Mouse (Mus musculus): ENCODE measurements around the gene Josd2. TPM values are rescaled to one million over a fixed set of nuclear protein-coding genes. Genes with fewer than 3 reads are reported as not detected.

The Josd2 gene
- total and polyA plus RNA-seq, 2 experiments, result 25.5 to 206 TPM

DNA sequence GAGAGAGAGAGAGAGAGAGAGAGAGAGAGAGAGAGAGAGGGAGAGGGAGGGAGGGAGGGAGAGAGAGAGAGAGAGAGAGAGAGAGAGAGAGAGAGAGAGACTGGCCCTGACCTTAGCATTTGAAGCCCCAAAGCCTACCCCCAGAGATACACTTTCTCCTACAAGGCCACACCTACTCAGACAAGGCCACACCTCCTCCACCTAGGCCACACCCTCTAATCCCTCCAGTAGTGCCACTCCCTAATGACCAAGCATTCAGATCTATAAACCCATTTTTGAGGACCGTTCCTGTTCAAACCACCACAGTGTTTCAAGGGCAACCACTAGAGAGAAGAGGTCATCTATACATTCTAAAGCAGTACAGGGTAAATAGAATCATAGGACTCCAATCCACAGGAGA lies 11.5 kb upstream of the Josd2 start:
- H3K9ac ChIP-seq (ENCODE audit: low read depth, low read length), result no peak overlapping the region
- 88% methylated on average over 1 of the region's 1 CpGs for WGBS
- TF ChIP-seq POLR2A (IDR thresholded peaks at IDR 0.05; ENCODE audit: extremely low read depth, insufficient read depth, low read length) (no peak), CTCF (IDR thresholded peaks at IDR 0.05; ENCODE audit: low read depth, low read length) (no peak)
- peaks cover 3% of the 10 kb centered on the region; the same call in 1 of the 2 replicates for H3K27me3 ChIP-seq (ENCODE audit: control insufficient read depth, insufficient read depth, low read length)
- no peaks in the 10 kb centered on the region for H3K36me3 ChIP-seq (ENCODE audit: control insufficient read depth, insufficient read depth, low read length)
- H3K4me3 ChIP-seq (ENCODE audit: insufficient read depth, low read depth, low read length), result no peak overlapping the region
- no peaks in the 10 kb centered on the region for H3K79me2 ChIP-seq (ENCODE audit: control insufficient read depth, insufficient read depth, low read length)
- H3K27ac ChIP-seq (replicated peaks; ENCODE audit: insufficient read depth, low read depth, low read length), result no peak overlapping the region
- DNase-seq (ENCODE audit: extremely low read depth, low read depth, low spot score), result no peak
- no peaks in the 10 kb centered on the region for H3K4me1 ChIP-seq (ENCODE audit: control insufficient read depth, insufficient read depth, low read length)

DNA sequence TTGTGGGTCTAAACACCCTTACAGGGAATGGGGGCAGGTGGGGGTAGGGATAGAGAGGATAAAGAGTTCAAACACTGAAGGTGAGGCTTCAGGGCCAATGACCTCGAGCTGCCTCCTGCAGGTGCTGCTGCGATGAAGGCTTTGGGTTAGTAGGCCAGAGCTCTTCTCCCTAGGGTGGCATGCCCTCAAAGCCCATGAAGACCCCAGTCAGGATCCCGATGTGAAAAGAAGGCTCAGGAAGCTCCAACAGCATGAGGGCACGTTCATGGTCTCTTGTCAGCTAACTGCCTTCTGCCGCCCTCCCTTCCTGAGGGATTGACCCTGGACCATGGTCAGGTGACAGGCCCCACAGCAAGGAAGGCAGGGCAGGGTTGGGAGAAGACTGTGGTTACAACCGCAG lies 7.7 kb upstream of the Josd2 start:
- Histone ChIP-seq H3K36me3 (ENCODE audit: control insufficient read depth, insufficient read depth, low read length) (no peaks in the 10 kb centered on the region), H3K4me1 (ENCODE audit: control insufficient read depth, insufficient read depth, low read length) (no peaks in the 10 kb centered on the region), H3K27ac (replicated peaks; ENCODE audit: insufficient read depth, low read depth, low read length) (no peak overlapping the region), H3K9ac (ENCODE audit: low read depth, low read length) (no peak overlapping the region), H3K79me2 (ENCODE audit: control insufficient read depth, insufficient read depth, low read length) (no peaks in the 10 kb centered on the region), H3K27me3 (ENCODE audit: control insufficient read depth, insufficient read depth, low read length) (peaks cover 8% of the 10 kb centered on the region), H3K4me3 (ENCODE audit: insufficient read depth, low read depth, low read length) (no peak overlapping the region)
- TF ChIP-seq POLR2A (IDR thresholded peaks at IDR 0.05; ENCODE audit: extremely low read depth, insufficient read depth, low read length) (no peak), CTCF (IDR thresholded peaks at IDR 0.05; ENCODE audit: low read depth, low read length) (no peak)
- WGBS, result 68% methylated on average over 6 of the region's 6 CpGs
- DNase-seq (ENCODE audit: extremely low read depth, low read depth, low spot score), result no peak

DNA sequence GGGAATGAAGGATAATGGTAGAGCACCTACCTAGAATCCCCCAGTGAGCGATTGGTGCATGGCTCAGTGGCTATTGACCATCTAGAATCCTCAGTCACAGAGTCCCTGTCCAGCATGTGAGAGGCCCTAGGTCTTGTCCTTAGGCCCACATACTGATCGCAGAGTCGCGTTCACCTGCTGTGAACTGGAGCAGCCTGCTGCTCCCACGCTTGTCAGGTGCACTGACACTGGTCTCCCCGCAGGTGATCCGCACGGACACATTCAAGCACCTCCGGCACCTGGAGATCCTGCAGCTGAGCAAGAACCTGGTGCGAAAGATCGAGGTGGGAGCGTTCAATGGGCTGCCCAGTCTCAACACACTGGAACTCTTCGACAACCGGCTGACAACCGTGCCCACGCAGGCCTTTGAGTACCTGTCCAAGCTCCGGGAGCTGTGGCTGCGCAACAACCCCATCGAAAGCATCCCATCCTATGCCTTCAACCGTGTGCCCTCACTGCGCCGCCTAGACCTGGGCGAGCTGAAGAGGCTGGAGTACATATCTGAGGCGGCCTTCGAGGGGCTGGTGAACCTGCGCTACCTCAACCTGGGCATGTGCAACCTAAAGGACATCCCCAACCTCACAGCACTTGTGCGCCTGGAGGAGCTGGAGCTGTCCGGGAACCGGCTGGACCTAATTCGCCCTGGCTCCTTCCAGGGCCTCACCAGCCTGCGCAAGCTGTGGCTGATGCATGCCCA lies 6.8 kb upstream of the Josd2 start:
- Histone ChIP-seq H3K27ac (replicated peaks; ENCODE audit: insufficient read depth, low read depth, low read length) (no peak overlapping the region), H3K4me3 (ENCODE audit: insufficient read depth, low read depth, low read length) (no peak overlapping the region), H3K9ac (ENCODE audit: low read depth, low read length) (no peak overlapping the region), H3K4me1 (ENCODE audit: control insufficient read depth, insufficient read depth, low read length) (no peaks in the 10 kb centered on the region), H3K36me3 (ENCODE audit: control insufficient read depth, insufficient read depth, low read length) (no peaks in the 10 kb centered on the region), H3K27me3 (ENCODE audit: control insufficient read depth, insufficient read depth, low read length) (peaks cover 8% of the 10 kb centered on the region), H3K79me2 (ENCODE audit: control insufficient read depth, insufficient read depth, low read length) (peaks cover 2% of the 10 kb centered on the region; the same call in 1 of the 2 replicates)
- 65% methylated on average over 31 of the region's 31 CpGs for WGBS
- no peak for DNase-seq (ENCODE audit: extremely low read depth, low read depth, low spot score)
- TF ChIP-seq POLR2A (IDR thresholded peaks at IDR 0.05; ENCODE audit: extremely low read depth, insufficient read depth, low read length) (no peak), CTCF (IDR thresholded peaks at IDR 0.05; ENCODE audit: low read depth, low read length) (no peak)

DNA sequence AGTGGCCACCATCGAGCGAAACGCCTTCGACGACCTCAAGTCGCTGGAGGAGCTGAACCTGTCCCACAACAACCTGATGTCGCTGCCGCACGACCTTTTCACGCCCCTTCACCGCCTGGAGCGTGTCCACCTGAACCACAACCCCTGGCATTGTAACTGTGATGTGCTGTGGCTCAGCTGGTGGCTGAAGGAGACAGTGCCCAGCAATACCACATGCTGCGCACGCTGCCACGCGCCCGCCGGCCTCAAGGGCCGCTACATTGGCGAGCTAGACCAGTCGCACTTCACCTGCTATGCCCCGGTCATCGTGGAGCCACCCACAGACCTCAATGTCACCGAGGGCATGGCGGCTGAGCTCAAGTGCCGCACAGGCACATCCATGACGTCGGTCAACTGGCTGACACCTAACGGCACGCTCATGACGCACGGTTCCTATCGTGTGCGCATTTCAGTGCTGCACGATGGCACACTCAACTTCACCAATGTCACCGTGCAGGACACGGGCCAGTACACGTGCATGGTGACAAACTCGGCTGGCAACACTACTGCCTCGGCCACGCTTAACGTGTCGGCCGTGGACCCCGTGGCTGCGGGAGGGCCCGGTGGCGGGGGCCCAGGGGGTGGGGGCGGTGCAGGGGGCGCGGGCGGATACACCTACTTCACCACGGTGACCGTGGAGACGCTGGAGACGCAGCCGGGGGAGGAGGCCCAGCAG lies 6.1 kb upstream of the Josd2 start:
- Histone ChIP-seq H3K27ac (replicated peaks; ENCODE audit: insufficient read depth, low read depth, low read length) (no peak overlapping the region), H3K79me2 (ENCODE audit: control insufficient read depth, insufficient read depth, low read length) (peaks cover 8% of the 10 kb centered on the region; the same call in 1 of the 2 replicates), H3K4me1 (ENCODE audit: control insufficient read depth, insufficient read depth, low read length) (peaks cover 3% of the 10 kb centered on the region; the same call in 1 of the 2 replicates), H3K27me3 (ENCODE audit: control insufficient read depth, insufficient read depth, low read length) (peaks cover 8% of the 10 kb centered on the region), H3K36me3 (ENCODE audit: control insufficient read depth, insufficient read depth, low read length) (no peaks in the 10 kb centered on the region), H3K9ac (ENCODE audit: low read depth, low read length) (no peak overlapping the region), H3K4me3 (ENCODE audit: insufficient read depth, low read depth, low read length) (no peak overlapping the region)
- 41% methylated on average over 57 of the region's 57 CpGs for WGBS
- no peak for TF ChIP-seq CTCF (IDR thresholded peaks at IDR 0.05; ENCODE audit: low read depth, low read length)
- no peak for TF ChIP-seq POLR2A (IDR thresholded peaks at IDR 0.05; ENCODE audit: extremely low read depth, insufficient read depth, low read length)
- DNase-seq (ENCODE audit: extremely low read depth, low read depth, low spot score), result no peak

DNA sequence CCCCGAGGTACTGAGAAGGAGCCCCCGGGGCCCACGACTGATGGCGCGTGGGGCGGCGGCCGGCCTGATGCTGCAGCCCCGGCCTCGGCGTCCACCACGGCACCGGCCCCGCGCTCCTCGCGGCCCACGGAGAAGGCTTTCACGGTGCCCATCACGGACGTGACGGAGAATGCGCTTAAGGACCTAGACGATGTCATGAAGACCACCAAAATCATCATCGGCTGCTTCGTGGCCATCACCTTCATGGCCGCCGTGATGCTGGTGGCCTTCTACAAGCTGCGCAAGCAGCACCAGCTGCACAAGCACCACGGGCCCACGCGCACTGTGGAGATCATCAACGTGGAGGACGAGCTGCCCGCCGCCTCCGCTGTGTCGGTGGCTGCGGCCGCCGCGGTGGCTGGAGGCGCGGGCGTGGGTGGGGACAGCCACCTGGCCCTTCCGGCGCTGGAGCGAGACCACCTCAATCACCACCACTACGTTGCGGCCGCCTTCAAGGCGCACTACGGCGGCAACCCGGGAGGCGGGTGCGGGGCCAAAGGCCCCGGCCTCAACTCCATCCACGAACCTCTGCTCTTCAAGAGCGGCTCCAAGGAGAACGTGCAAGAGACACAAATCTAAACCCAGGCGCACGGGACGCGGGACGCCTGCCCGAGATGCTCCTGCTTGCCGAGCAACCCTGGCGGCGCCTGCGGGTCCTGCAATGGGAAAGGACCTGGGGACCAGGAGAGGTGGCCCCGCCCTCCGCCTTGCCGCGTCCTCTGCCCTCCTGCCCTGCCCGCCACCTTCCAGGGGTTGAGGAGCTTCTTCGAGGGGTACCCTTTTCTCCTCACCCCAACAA lies 5.3 kb upstream of the Josd2 start:
- TF ChIP-seq CTCF (IDR thresholded peaks at IDR 0.05; ENCODE audit: low read depth, low read length) (peak; percentile 33; the same call in 1 of the 2 replicates), POLR2A (IDR thresholded peaks at IDR 0.05; ENCODE audit: extremely low read depth, insufficient read depth, low read length) (no peak)
- Histone ChIP-seq H3K27ac (replicated peaks; ENCODE audit: insufficient read depth, low read depth, low read length) (no peak overlapping the region), H3K4me1 (ENCODE audit: control insufficient read depth, insufficient read depth, low read length) (peaks cover 9% of the 10 kb centered on the region), H3K4me3 (ENCODE audit: insufficient read depth, low read depth, low read length) (no peak overlapping the region), H3K79me2 (ENCODE audit: control insufficient read depth, insufficient read depth, low read length) (peaks cover 13% of the 10 kb centered on the region; the same call in 1 of the 2 replicates), H3K27me3 (ENCODE audit: control insufficient read depth, insufficient read depth, low read length) (peaks cover 8% of the 10 kb centered on the region), H3K9ac (ENCODE audit: low read depth, low read length) (no peak overlapping the region), H3K36me3 (ENCODE audit: control insufficient read depth, insufficient read depth, low read length) (no peaks in the 10 kb centered on the region)
- no peak for DNase-seq (ENCODE audit: extremely low read depth, low read depth, low spot score)
- WGBS, result 12% methylated on average over 77 of the region's 77 CpGs
